7 mouse cellular contexts compared by ENCODE assay signal in genomic region chr8:20812164-20812872, GRCm38 (mm10).
DNase-seq lines count a peak whose midpoint lies in the region; TF ChIP-seq lines count a peak whose summit lies in the region.
"Not testable (repeated sequence)": the region's sequence is repeated elsewhere in the genome, so short reads cannot be mapped to it uniquely, and the experiment has no call there.

No protein-coding gene starts in this region.

- not testable (repeated sequence) for H3K9me3 ChIP-seq in MEL (replicated peaks; ENCODE audit: insufficient read depth, low read length)

- H3K27ac ChIP-seq in MEL (ENCODE audit: control insufficient read depth, low read depth, low read length); heart, adult 2 months; thymus, adult 2 months (ENCODE audit: control insufficient read depth, insufficient read depth, low read length): not testable (repeated sequence)

- not testable (repeated sequence) for TF ChIP-seq CTCF in MEL (IDR thresholded peaks at IDR 0.05 in 2 of 3, conservative IDR thresholded peaks at IDR 0.05 in 1 of 3; ENCODE audit: control insufficient read depth in 1 of 3, insufficient read depth in 1 of 3, low read depth in 2 of 3, low read length in 3 of 3, poor library complexity in 1 of 3, severe bottlenecking in 1 of 3); heart, adult 2 months (IDR thresholded peaks at IDR 0.05); thymus, adult 2 months (IDR thresholded peaks at IDR 0.05; ENCODE audit: borderline replicate concordance, control insufficient read depth, extremely low read depth, insufficient read depth, low read length, poor library complexity)

- H3K79me2 ChIP-seq in MEL (ENCODE audit: control insufficient read depth, insufficient read depth, low read length, poor library complexity); heart, adult 2 months (replicated peaks; ENCODE audit: control insufficient read depth, insufficient read depth, low read length): not testable (repeated sequence)

- intact Hi-C loops in heart, adult 2 months (cut with DNase I); left cerebral cortex, postnatal 36 days (cut with DNase I): not testable (repeated sequence)

- not testable (repeated sequence) for H3K4me1 ChIP-seq in MEL (ENCODE audit: control insufficient read depth in 1 of 2, insufficient read depth in 2 of 2, low read length in 2 of 2); heart, adult 2 months (ENCODE audit: control insufficient read depth, insufficient read depth, low read length); thymus, adult 2 months (replicated peaks; ENCODE audit: control insufficient read depth, insufficient read depth, low read length)

- DNase-seq in MEL (ENCODE audit: low read depth, low spot score) = peak; percentile 6
- DNase-seq in frontal cortex, postnatal 10 days (ENCODE audit: low spot score in 2 of 2) = peak; percentile 8 to 11
- peak; percentile 10 to 28 for DNase-seq in heart, adult 2 months
- peak; percentile 2 for DNase-seq in kidney, postnatal 14 days
- peak; percentile 26 to 30 for DNase-seq in left cerebral cortex, postnatal 36 days (ENCODE audit: low spot score in 2 of 2)
- peak; percentile 28 for DNase-seq in right cerebral cortex, adult 18-20 months
- peak; percentile 11 for DNase-seq in thymus, adult 2 months

- not testable (repeated sequence) for TF ChIP-seq RAD21 in MEL (IDR thresholded peaks at IDR 0.05; ENCODE audit: low read depth, low read length)

- H3K27me3 ChIP-seq in MEL (ENCODE audit: control insufficient read depth in 1 of 2, insufficient read depth in 2 of 2, low read length in 2 of 2); heart, adult 2 months (ENCODE audit: control insufficient read depth, insufficient read depth, low read length); thymus, adult 2 months (ENCODE audit: control insufficient read depth, insufficient read depth, low read length): not testable (repeated sequence)

- WGBS in heart, adult 2 months = 80% methylated on average over 11 of the region's 11 CpGs
- 88% methylated on average over 11 of the region's 11 CpGs for WGBS in thymus, adult 2 months

- H3K9ac ChIP-seq in MEL (ENCODE audit: control insufficient read depth, low read depth, low read length, poor library complexity, severe bottlenecking); heart, adult 2 months (ENCODE audit: low read depth, low read length): not testable (repeated sequence)

- H3K4me3 ChIP-seq in MEL (ENCODE audit: control insufficient read depth in 1 of 2, insufficient read depth in 1 of 2, low read depth in 2 of 2, low read length in 2 of 2); heart, adult 2 months; thymus, adult 2 months (ENCODE audit: control insufficient read depth, insufficient read depth, low read length): not testable (repeated sequence)

- H3K36me3 ChIP-seq in MEL (ENCODE audit: control insufficient read depth in 1 of 2, insufficient read depth in 2 of 2, low read length in 2 of 2); heart, adult 2 months (ENCODE audit: control insufficient read depth, insufficient read depth, low read length); thymus, adult 2 months (ENCODE audit: control insufficient read depth, insufficient read depth, low read length): not testable (repeated sequence)

- not testable (repeated sequence) for TF ChIP-seq POLR2A in MEL (IDR thresholded peaks at IDR 0.05; ENCODE audit: control insufficient read depth in 1 of 2, insufficient read depth in 1 of 2, low read depth in 1 of 2, low read length in 2 of 2, poor library complexity in 1 of 2); heart, adult 2 months (IDR thresholded peaks at IDR 0.05; ENCODE audit: insufficient read depth, low read depth, low read length); thymus, adult 2 months (IDR thresholded peaks at IDR 0.05; ENCODE audit: control insufficient read depth, extremely low read depth, insufficient read depth, low read length, poor library complexity)

- not testable (repeated sequence) for TF ChIP-seq EP300 in MEL (IDR thresholded peaks at IDR 0.05; ENCODE audit: low read depth in 1 of 2, low read length in 2 of 2); heart, adult 2 months (IDR thresholded peaks at IDR 0.05; ENCODE audit: insufficient read depth, low read depth, low read length)
